Mouse (Mus musculus) spleen, postnatal 4 days (tissue): ENCODE results near the gene Shisa9.

ENCODE experiments used
- DNase-seq, 2 experiments: peaks; one replicate each; pipeline ENCODE4 v3.0.0; 2022; ENCODE audit warnings: low spot score in 2 of 2

The Shisa9 gene

GRCm38 (mm10) chr16:12197611-12198010 lies 213.7 kb downstream of the Shisa9 start:
- DNase-seq = no peak

- DNase-seq = no peak
Measured at GRCm38 (mm10) chr16:12201216-12201615, 217.3 kb downstream of the Shisa9 start.

- DNase-seq = no peak
Measured at GRCm38 (mm10) chr16:12202151-12202550, 218.2 kb downstream of the Shisa9 start.

- DNase-seq = no peak
Measured at GRCm38 (mm10) chr16:12203055-12203454, 219.1 kb downstream of the Shisa9 start.

- DNase-seq = no peak
Measured at GRCm38 (mm10) chr16:12204423-12204822, 220.5 kb downstream of the Shisa9 start.

GRCm38 (mm10) chr16:12206421-12206950 lies 222.6 kb downstream of the Shisa9 start:
- DNase-seq = no peak

- no peak for DNase-seq
Measured at GRCm38 (mm10) chr16:12206951-12207350, 223.0 kb downstream of the Shisa9 start.

GRCm38 (mm10) chr16:12209355-12209754 lies 225.4 kb downstream of the Shisa9 start:
- DNase-seq = no peak

- DNase-seq = no peak
Measured at GRCm38 (mm10) chr16:12209819-12210218, 225.9 kb downstream of the Shisa9 start.

GRCm38 (mm10) chr16:12214018-12214417 lies 230.1 kb downstream of the Shisa9 start:
- DNase-seq = no peak

- no peak for DNase-seq
Measured at GRCm38 (mm10) chr16:12217289-12218150, 233.6 kb downstream of the Shisa9 start.

GRCm38 (mm10) chr16:12218151-12218532 lies 234.2 kb downstream of the Shisa9 start:
- DNase-seq = no peak

GRCm38 (mm10) chr16:12219821-12220220 lies 235.9 kb downstream of the Shisa9 start:
- no peak for DNase-seq

- no peak for DNase-seq
Measured at GRCm38 (mm10) chr16:12223537-12223936, 239.6 kb downstream of the Shisa9 start.

- no peak for DNase-seq
Measured at GRCm38 (mm10) chr16:12226937-12227336, 243.0 kb downstream of the Shisa9 start.

GRCm38 (mm10) chr16:12233288-12233687 lies 249.4 kb downstream of the Shisa9 start:
- DNase-seq = no peak

GRCm38 (mm10) chr16:12234289-12234688 lies 250.4 kb downstream of the Shisa9 start:
- no peak for DNase-seq

- no peak for DNase-seq
Measured at GRCm38 (mm10) chr16:12238611-12239010, 254.7 kb downstream of the Shisa9 start.

- no peak for DNase-seq
Measured at GRCm38 (mm10) chr16:12259361-12259760, 275.4 kb downstream of the Shisa9 start.

- no peak for DNase-seq
Measured at GRCm38 (mm10) chr16:12265828-12266227, 281.9 kb downstream of the Shisa9 start.

- no peak for DNase-seq
Measured at GRCm38 (mm10) chr16:12300523-12300922, 316.6 kb downstream of the Shisa9 start.

- no peak for DNase-seq
Measured at GRCm38 (mm10) chr16:12303420-12303819, 319.5 kb downstream of the Shisa9 start.

- no peak for DNase-seq
Measured at GRCm38 (mm10) chr16:12307318-12307965, 323.5 kb downstream of the Shisa9 start.
